Mouse (Mus musculus): ENCODE data around the gene Ccdc39. TPM values are rescaled to one million over a fixed set of nuclear protein-coding genes. Genes with fewer than 3 reads are reported as not detected.

Ccdc39 gene
- total RNA-seq, 2 experiments from 2014 or later, result 2.1 to 2.6 TPM

DNA sequence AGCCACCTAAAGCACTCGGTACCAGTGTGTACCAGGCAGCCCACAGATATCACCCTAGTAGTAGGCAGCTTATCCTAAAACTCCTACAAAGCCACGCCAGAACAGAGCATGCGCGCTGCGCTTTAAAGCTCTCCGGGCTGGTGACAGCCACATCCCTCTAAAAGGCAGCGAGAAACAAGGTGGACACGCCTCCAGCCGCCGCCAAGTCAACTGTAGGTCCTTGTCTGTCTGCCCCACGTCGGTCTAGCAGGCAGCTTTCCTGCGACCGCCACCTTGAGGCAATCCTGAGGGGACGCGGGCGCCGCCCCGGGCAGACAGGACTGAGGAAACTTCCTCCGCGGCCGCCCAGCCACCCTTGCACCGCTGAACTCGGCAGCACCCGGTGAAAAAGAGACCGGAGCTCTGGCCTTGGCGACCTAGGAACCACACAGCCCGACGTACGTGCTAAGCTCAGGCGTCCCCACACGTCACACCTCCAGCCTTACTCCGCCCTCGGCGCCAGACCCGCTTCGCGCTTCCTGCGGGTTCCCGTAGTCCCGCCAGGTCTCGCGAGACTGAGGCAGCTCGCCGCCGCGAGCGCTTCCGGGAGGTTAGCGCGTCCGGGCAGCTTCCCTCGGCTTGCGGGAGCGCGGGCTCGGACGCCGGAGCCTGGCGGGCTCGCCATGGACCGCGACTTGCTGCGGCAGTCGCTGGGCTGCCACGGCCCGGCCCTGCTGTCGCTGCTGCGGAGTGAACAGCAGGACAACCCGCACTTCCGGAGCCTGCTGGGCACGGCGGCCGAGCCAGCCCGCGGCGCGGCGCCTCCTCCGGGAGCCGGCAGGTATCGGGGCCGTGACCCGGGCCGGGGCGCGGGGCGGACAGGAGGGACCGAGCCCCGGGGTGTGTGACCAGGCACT lies 44.2 kb downstream of the Ccdc39 start, which contains the start of gene Ttc14:
Gene Ttc14, plus strand, starts transcription at position 216 of the 896 bp plus-strand sequence.
- peak; percentile 100 for DNase-seq (ENCODE audit: low spot score in 2 of 2)

DNA sequence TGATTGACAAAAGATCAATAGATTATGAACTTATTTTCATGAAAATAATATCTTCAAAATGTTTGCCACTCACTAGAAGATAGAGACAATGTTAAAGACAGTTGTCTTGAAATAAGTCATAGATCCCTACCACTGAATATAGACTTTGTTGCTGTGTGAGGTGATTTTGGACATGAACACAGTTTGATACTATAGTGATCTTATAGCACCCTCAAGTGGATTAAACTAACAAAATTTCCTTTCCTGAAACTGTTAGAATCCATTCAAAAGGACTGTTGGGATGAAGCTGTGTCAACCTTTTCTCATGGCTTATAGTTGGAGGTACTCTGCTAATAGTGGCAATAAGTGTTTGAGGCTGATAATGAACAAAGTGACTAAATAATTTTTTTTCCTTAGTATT lies 53.1 kb downstream of the Ccdc39 start:
- DNase-seq (ENCODE audit: low spot score in 2 of 2), result no peak

Other genes starting within 250 kb of the Ccdc39 start
- 10 to 100 TPM; 32.1 to 46.6 TPM for gene Ttc14, start 44.5 kb downstream of the Ccdc39 start, total RNA-seq (2021)
- 100 to 1,000 TPM; 155 to 163 TPM for gene Fxr1, start 175.6 kb upstream of the Ccdc39 start, total RNA-seq (2021)
- gene Dnajc19, start 237.0 kb upstream of the Ccdc39 start, total RNA-seq (2021), result 10 to 100 TPM; 78.1 to 91.2 TPM